Mouse (Mus musculus) mature B cell (primary cell): ENCODE data around the gene Zdhhc11.

ENCODE experiments used
- in situ Hi-C: fragments of 300-500 bp; cut with MboI; formaldehyde crosslinking; loops from 2 replicates; pipeline ENCODE4 v1.14.3; 2019

Zdhhc11 gene

DNA sequence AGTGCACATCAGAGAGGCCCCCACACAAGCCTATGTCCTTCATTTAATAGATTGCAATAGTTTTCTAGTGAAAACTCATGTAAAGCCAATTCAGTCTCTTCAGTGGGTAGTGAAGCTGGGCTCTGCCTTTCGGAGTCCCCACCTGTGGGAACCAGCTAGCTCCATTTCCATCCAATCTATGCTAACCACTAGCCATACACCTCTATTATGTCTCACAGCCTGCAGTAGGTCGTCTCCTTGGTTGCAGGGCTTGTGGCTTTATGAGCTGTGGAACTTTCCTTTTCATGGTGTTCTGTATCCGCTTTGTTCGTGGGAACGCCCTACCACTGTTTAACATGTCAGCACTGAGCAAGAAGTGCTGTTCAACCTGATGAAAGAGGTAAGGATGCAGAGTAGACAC is at the start of gene Zdhhc11:
Gene Zdhhc11, plus strand, starts transcription at position 301 of the 400 bp plus-strand sequence.
- in situ Hi-C loops: no loop called here

DNA sequence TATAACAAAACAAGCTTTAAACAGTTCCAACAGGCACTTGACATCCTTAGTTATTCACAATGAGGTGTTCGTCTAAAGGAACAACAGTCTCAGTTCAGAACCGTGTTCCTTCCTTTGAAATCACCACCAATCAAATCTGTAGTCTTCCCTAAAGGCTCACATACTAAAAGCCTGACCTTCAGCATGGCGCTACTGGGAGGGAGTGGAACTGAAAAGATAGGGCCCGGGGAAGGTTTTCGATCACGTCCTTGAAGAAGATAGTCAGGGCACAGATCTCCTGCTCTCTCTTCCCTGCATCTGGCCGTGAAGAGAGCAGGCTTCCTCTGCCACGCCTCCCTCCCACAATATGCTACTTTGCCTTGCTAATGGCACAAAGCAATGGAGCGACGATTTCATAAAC is 31.4 kb upstream of the Zdhhc11 start:
- in situ Hi-C loops: no loop called here

DNA sequence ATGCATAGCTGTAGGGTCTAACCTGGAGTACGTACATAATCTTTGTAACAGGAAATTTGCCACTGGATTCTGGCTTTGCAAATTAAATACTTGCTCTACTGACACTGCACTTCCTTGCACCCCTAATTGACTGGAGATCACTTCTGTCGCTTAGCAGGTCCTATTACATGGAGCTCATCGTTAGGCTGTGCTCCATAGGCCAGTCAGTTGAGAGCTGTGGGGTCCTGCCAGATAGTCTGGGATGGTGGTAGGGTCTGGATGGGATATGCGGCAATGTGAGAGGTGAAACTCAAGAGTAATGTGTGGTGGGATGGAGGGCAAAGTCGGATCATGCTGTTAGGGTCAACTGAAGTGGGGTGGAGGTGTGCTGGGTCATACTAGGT is 26.7 kb upstream of the Zdhhc11 start:
- in situ Hi-C loops: no loop called here

DNA sequence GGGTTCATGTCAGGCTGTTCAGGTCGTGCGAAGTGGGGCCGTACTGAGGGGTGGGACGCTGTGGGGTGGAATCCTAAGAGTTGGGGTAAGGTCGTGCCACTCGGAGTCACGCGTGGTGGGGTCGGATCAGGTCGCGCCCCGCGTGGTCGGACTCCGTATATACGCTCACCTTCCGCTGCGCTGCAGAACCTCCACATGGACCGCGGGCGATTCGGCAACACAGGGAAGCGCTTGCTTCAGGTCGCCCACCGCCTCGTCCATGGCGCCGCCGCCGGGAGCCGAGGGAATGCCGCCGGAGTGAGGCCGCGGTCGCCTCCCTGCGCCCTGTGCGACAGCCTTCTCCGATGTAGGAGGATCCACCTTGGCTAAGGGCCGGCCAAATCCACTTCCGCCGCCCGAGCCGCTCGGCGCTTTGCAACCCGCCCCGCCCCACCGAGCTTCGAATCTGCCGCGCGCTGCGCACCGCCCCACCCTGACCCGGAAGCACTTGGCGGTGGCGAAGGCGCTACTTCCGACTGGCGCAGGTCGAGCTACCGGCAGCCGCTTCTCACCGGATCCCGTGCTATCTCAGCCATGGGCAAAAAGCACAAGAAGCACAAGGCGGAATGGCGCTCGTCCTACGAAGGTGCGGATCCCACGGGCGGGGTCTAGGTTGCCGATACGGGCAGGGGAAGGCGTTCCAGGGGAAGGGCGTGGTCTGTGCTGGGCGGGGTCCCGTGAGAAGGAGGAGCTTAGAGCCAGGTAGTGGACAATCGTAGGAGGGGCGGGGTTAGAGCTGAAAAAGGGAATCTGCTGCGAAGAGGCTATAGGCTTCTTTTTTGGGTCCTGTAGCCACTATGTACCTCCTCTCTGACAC is 26.1 kb upstream of the Zdhhc11 start, which contains the start of the genes Trip13 and Brd9:
Gene Trip13, minus strand, starts transcription at position 464 of the 856 bp plus-strand sequence.
Gene Brd9, plus strand, starts transcription at position 491 of the 856 bp plus-strand sequence.
- in situ Hi-C loops: no loop called here

DNA sequence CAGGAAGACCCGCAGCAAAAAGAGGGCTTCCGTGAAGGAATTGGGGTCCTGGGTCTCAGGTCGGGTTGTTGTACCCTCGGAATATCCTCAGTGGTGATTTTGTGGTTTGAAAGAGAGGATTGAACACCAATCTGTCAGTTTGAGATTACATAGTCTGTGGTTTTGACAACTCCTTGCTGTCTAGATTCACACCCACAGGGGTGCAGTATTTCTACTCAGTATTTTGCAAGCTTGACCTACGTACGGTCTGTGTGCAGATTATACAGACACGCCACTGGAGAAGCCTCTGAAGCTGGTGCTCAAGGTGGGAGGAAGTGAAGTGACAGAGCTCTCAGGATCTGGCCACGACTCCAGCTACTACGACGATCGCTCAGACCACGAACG is 25.5 kb upstream of the Zdhhc11 start:
- in situ Hi-C loops: no loop called here

DNA sequence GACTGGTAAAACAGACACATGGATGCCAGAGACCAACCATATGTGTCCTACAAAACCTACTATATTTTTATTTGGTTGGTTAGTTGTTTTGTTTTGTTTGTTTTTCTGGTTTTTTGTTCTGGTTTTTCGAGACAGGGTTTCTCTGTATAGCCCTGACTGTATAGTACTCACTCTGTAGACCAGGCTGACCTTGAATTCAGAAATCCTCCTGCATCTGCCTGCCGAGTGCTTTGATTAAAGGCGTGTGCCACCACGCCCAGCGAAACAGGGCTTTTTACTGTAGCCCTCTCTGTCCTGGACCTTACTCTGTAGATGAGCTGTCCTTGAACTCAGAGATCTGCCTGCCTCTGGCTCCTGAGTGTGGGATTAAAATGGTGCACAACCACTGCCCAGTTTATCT is 24.6 kb upstream of the Zdhhc11 start:
- in situ Hi-C loops: no loop called here

DNA sequence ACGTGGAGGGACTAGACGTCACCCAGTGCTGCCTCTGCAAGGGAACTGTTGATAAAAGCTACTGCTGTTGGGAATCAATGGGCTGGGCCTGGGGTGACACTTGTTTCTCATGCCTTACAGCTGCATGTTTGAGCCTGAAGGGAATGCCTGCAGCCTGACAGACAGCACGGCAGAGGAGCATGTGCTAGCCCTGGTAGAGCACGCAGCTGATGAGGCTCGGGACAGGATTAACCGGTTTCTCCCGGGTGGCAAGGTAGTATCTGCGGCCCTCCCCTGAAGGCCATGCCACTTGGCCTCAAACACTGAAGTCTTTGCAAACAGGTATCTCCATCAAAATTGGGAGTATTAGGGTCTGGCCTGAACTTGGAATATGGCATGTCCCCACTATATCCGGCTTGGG is 19.0 kb upstream of the Zdhhc11 start:
- in situ Hi-C loops: no loop called here

DNA sequence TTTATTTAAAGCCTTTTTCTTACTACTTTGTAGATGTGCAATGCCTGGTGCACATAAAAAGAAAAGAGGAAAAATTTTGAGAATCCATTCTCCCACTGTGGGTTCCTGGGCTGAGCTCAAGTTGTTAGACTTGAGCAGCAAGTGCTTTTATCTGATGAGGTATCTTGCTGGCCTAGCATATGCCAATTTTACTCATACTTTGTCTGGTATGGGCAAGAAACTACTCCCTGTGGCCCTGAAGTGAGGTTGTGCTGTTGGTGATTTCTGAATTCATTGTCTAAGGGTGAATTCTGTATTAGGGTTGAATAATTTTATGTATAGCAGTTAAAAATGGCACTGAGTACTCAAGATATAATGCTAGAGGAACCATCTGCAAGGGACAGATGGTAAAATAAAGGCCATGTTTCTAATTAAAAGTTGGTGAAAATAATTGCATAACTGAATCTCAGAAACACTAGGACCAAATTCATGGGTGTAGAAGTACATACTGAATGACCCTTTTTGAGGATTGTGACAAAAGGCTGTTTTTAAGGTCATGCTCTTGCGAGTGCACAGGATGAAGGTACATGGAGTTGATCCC is 10.0 kb upstream of the Zdhhc11 start:
- in situ Hi-C loops: no loop called here

DNA sequence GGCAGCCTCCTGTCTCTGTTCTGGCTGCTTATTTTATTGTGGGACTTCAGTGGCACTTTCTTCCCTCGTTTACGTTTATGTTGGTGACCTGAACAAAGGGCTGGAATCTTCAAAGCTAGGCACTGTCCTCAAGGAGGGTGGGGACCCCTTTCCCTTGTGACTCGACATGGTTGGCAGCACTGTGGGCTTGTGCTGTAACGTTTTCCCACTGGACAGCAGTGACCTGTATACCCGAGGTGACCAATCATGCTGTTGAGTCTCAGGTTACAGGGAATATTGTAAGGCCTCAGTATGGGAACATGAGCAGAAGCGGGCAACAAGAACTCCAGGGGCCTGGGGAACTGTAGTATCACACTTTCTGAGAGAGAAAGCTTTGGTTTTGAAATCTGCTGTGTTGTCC is 9.0 kb upstream of the Zdhhc11 start:
- in situ Hi-C loops: no loop called here

DNA sequence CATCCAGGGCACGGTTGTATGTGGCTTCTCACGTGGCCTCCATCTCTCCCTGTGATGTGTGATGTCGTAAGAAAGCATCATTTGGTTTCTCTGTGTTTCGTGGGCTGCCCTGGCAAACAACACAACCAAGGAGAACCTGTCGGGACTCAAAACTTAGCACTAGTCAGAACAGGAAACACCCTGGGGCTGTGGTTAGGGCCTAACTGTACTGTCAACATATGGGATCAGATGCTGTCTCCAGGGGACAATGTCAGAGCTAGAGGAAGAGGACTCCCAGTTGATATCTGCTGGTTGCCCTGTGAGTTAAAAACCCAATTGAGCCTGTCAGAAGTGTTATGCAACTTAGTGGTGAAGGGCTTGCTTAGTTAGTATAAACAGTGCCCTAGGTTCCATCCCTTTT is 8.1 kb upstream of the Zdhhc11 start:
- in situ Hi-C loops: no loop called here

DNA sequence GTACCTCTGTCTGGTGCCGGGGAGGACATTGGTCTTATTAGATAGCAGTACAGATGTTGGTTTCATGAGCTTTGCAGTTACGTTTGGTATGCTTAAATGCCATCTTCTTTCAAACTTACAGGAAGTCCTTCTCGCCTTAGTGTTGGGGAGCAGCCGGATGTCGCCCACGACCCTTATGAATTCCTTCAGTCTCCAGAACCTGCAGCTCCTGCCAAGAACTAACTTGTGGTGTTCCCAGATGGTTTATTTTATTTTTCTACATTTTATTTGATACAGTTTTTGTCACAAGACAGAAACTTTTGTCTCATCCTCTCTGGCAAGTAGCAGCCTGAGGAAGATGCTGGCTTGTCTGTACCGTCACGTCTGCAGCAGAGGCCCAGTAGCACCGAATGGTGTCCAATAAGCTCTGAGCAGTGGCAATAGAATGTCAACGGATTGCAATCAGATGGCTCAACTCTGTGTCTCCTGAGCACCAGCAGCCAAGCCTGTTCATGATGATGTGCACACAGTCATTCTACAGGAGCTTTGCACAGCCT is 3.5 kb upstream of the Zdhhc11 start:
- in situ Hi-C loops: no loop called here

DNA sequence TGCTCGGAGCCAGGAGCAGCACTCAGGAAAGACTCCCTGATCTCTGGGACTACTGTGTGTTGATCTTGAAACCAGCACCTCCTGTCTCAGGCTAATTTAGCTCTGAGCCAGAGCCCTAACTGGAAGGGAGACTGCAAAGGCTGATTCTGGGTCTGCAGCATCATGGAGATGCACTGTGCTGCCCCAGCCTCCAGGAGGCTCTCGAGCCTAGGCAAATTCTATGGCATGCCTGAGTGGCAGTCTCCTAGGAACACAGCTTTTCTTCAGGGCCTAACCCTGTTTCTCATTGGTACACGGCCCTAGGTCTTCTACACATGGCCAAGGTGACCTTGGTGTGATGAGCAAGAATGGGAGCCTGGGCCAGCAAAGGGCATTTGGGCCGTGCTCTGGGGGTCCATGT is 2.5 kb upstream of the Zdhhc11 start:
- in situ Hi-C loops: no loop called here

DNA sequence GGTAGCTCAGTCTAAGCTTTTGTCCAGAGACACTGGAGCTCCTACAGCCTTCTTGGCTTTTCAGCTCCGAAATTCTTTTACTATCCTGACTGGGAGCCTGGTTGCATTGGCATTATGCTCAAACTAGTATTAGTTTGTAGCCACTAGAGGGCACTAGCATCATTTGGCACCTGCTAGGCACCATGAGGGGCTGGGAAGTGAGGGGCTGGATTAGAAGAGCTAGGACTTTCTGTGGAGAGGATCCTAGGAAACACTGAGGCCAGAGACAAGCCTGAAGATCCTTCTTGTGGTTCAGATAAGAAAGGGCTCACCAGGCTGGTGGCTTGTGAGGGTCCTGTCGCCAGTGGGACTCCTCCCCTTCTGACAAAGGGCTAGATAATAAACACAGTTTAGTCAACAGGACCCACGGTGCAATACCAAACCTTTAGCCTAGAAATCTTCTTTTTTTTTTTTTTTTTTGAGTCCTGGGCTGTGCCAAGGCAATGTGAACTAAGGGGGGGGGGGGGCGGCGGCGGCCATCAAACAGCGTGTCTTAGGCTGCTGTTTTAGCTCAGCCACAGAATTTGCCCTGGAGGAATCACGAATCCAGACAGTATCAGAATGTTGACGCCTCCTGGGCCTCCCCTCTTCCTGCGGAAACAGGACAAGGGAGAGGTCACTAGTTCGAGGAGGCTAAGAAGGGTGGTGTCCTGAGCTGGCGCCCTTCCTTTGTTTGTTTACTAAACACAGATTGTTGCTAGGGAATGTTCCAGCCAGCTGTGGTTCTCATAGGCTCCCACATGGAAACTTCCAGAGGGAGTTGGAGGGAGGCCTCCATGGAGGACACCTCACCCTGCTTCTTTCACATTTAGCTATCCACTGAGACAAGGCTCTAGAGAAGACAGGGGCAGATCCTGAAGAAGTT is 7.1 kb downstream of the Zdhhc11 start:
- in situ Hi-C loops: no loop called here

DNA sequence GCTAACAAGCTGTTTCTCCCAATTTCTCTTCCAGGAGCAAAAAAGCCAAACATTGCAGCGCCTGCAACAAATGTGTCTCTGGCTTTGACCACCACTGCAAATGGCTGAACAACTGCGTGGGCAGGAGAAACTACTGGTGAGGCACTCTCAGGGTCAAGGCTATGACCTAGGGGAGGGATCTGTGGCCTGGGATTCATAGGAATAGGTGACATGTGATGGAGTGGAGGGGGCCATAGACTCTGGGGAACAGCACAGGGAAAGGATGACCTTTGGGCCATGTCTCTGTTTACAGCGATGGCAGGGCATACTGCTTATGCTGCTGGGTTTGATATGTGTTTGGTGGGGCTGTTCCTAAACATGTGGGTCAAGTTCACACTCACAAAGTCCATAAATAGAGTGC is 10.9 kb downstream of the Zdhhc11 start:
- in situ Hi-C loops: no loop called here

DNA sequence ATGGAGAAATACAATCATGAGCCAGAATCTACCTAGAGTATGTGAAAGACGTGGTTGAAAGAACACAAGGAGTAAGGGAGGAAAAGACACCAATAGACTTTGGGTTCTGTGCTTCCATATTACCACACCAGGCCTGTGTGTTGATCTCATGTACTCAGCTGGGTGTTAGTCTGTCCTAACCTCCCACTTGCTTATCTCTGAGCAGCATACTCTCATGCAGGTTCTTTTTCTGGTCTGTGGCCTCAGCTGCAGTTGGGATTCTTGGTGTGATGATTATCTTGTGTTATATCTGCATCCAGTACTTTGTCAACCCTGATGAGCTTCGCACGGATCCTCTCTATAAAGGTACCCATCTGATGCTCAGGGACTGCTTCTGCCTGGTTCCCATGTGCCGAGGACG is 13.3 kb downstream of the Zdhhc11 start:
- in situ Hi-C loops: no loop called here

DNA sequence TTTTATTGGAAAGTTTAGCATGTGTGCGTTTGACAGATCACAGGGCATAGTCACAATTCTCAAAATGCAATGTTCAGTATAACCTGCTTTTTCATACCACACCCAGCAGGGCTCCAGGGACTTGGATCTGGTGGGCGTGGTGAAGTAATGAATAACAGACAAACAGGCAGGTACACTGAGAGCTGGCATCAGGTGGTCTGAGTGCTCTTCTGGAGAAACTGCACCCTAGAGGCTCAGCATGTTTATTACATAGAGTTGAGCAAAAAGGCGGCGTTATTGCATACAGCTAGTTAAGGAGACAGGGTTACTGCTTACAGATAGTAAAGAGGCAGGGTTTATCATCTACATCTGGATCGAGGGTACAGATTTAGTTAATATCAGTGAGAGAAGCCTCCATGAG is 26.7 kb downstream of the Zdhhc11 start:
- in situ Hi-C loops: no loop called here

DNA sequence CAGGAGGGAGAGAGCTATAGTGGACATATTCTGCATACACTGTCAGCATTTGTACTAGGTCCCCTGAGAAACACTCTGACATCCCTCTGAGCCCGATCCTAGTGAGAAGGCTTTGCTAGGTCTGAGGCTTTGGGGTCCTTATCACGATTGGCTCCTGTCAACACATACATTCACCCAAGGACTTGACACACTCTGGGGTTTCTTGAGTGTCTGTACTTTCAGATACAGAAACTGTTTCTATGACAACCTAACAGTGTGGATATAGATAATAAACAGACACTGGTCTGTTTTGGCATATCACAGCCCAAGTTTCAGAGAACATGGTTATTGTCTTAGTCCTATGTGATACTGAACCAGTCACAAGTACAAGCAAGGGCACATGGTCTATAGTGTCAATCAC is 27.1 kb downstream of the Zdhhc11 start:
- in situ Hi-C loops: no loop called here

DNA sequence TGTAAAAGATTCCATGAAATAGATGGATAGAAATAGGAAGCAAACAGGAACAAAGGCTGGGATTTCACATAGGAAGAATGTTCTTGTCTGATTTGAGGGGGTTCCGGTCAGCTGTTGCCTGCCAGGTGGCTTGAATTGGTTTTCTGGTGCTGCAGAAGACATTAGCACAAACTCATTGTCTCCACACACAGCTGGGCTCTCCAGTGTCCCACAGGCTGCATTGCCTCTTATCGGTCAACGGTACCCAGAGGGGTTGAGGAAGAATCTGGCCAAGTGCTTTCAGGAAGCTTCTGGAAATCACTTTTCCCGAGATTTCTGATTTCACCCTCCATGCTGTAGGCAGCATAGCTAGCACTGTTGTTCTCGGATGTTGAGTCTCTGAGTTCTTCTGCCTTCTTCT is 27.6 kb downstream of the Zdhhc11 start:
- in situ Hi-C loops: no loop called here

DNA sequence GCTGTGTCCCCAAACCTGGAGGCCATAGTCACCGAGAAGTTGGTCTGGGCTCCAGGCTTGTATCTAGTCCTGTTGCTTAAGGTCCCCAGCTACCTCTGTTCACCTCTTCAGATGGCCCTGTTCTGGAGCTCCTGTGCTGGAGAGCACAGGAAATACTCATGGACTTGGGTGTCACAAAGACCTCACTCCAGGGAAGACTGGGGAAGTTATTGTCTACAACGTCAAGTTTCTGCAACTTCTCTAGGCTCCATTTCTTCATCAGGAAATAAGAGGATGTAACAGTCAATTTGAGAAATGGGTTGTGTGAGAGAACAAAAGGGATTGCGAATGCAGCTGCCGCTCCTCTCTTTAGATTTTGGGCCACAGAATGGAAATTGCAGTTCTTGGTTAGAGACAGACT is 32.8 kb downstream of the Zdhhc11 start:
- in situ Hi-C loops: no loop called here

DNA sequence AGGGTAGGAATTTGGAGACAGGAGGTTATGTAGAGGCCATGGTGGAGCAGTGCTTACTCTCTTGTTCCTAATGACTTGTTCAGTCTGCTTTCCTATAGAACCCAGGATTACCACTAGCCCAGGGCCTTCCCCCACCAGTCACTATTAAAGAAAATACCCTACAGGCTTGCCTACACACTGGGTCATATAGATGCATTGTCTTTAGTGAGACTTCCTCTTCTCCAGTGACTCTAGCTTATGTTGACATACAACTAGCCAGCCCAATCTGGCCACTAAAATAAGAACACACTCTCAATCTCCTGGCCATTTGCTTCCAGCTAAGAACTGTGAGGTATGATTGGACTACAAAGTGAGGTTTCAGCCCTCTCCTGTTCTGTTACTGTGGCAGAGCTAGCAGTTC is 36.9 kb downstream of the Zdhhc11 start:
- in situ Hi-C loops: no loop called here

DNA sequence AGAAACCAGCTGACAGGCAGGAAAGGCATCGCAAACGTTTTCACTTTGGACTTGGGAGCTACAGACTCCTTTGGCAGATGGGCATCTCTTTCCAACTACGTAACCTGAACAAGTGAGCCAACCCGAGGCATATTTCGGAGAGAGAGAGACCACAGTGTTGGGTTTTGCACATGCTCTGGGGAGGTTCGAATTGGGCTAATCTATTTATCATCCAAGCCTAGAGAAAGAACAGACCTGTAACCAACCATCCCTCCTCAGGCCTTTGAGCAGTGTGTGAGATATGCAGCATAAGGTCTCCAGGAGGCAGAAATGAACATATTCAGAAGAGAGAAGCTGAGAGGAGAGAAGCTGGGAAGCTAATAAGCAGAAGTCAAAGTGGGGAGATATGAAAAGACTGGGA is 37.3 kb downstream of the Zdhhc11 start:
- in situ Hi-C loops: no loop called here

DNA sequence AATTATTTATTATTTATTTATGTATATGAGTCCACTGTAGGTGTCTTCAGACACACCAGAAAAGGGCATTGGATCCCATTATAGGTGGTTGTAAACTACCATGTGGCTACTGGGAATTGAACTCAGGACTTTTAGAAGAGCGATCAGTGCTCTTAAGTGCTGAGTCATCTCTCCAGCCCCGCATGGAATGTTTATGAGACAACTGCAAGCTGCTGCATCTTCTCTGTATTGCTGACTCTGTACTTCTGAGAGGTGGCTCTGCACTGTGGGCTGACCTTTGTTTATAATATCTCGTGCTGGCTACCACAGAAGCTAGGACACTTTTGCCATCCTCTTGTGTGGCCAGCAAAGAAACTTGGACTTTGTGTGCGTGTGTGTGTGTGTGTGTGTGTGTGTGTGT is 37.8 kb downstream of the Zdhhc11 start:
- in situ Hi-C loops: no loop called here
